ENCODE assay signal across 8 mouse cellular contexts in the genomic region with DNA sequence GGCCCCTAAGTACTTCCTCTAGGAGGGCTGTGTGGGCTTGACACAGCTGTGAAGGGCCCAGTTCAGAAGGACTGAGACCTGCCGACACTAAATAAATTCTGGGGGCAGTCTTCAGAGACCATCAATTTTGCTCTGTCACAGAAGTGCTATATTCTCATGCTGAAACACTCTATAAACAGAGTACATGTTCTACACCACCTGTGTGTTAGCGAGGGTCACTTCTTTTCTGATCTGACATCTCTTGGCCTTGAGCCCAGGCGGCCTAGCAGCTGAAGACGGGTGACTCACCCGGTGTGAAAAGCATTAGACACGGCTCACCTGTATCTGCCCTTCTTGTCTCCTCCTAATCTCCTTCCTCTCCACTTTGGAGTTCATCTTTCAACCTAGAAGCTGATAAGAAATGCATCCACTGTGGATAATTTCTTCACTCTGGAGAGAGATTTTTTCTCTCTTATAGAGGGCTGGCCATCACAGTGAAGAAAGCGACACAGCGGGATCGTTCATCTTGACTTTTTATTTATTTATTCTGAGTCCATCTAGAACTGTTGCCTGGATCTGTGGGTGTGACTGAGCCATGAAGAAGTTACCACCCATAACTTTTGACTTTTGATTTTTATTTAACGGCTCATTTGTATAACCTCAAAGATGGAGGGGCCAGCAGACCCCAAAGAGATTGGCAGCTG.
DNase-seq lines count a peak whose midpoint lies in the region; ATAC-seq lines count a peak whose summit lies in the region.

No protein-coding gene starts in this region.

- WGBS in intestine, embryonic 15.5 days, result 35% methylated on average over 10 of the region's 10 CpGs
- WGBS in neural tube, embryonic 15.5 days, result 24% methylated on average over 10 of the region's 10 CpGs

- DNase-seq in cerebellum, adult 11 months, result peak; percentile 37
- peak; percentile 64 for DNase-seq in urinary bladder, postnatal 14 days (ENCODE audit: low spot score)
- DNase-seq in urinary bladder, postnatal 4 days (ENCODE audit: low spot score in 2 of 2), result no peak
- DNase-seq in spleen, adult 12 weeks (ENCODE audit: low spot score), result no peak

- peak overlapping the region; percentile 20; the same call in 1 of the 2 replicates for H3K4me2 ChIP-seq in intestine, embryonic 15.5 days (replicated peaks)
- H3K4me2 ChIP-seq in neural tube, embryonic 15.5 days, result peak overlapping the region; percentile 48

- H3K27ac ChIP-seq in intestine, embryonic 15.5 days, result peak overlapping the region; percentile 49
- H3K27ac ChIP-seq in neural tube, embryonic 15.5 days (replicated peaks), result peak overlapping the region; percentile 74

- H3K9me3 ChIP-seq in intestine, embryonic 15.5 days, result no peaks in the 10 kb centered on the region
- no peaks in the 10 kb centered on the region for H3K9me3 ChIP-seq in neural tube, embryonic 15.5 days (replicated peaks)

- no peak overlapping the region for H3K4me3 ChIP-seq in intestine, embryonic 15.5 days (replicated peaks)
- no peak overlapping the region for H3K4me3 ChIP-seq in neural tube, embryonic 15.5 days (replicated peaks)

- no peak for ATAC-seq in cerebellum, adult (ENCODE audit: insufficient number of reproducible peaks, low FRiP score, low TSS enrichment)
- ATAC-seq in intestine, embryonic 15.5 days, result peak; percentile 51; the same call in 1 of the 2 replicates
- no peak for ATAC-seq in neural tube, embryonic 15.5 days (ENCODE audit: low FRiP score)
- ATAC-seq in erythroblast, adult 5-6 weeks (replicated peaks; ENCODE audit: low FRiP score, poor library complexity, severe bottlenecking), result no peak

- no peaks in the 10 kb centered on the region for H3K36me3 ChIP-seq in intestine, embryonic 15.5 days
- no peaks in the 10 kb centered on the region for H3K36me3 ChIP-seq in neural tube, embryonic 15.5 days

- H3K9ac ChIP-seq in intestine, embryonic 15.5 days, result no peak overlapping the region
- H3K9ac ChIP-seq in neural tube, embryonic 15.5 days (replicated peaks), result no peak overlapping the region; the same call in 1 of the 2 replicates

- peaks cover 22% of the 10 kb centered on the region for H3K4me1 ChIP-seq in intestine, embryonic 15.5 days (replicated peaks)
- H3K4me1 ChIP-seq in neural tube, embryonic 15.5 days, result peaks cover 46% of the 10 kb centered on the region

- no peaks in the 10 kb centered on the region for H3K27me3 ChIP-seq in intestine, embryonic 15.5 days (replicated peaks)
- no peaks in the 10 kb centered on the region for H3K27me3 ChIP-seq in neural tube, embryonic 15.5 days (replicated peaks)

Comparison
In these comparisons a context has a peak if more than half of its experiments do, and no peak if none do; other contexts are left out.
1. DNase-seq: peak in cerebellum, adult 11 months (single experiment) and urinary bladder, postnatal 14 days (single experiment); none in urinary bladder, postnatal 4 days (0 of 2) and spleen, adult 12 weeks (single experiment).